Mouse (Mus musculus) heart, embryonic 13.5 days (tissue): ENCODE measurements around the gene Ccdc106. TPM values are rescaled to one million over a fixed set of nuclear protein-coding genes. Genes with fewer than 3 reads are reported as not detected.

Source experiments
- ATAC-seq: fragments of 200-750 bp; cut with Nextera tagmentation; 2 replicates; pipeline ENCODE4 v1.8.0; 2017; ENCODE audit warnings: moderate TSS enrichment; ENCODE audit not compliant: insufficient number of reproducible peaks, low FRiP score, low TSS enrichment; ENCODE audit errors: extremely low read depth
- H3K27ac ChIP-seq: fragments of 300-500 bp; sonication (generic); replicated peaks from 2 replicates; pipeline ENCODE4 v1.5.1; 2015; ENCODE audit warnings: moderate library complexity, mild to moderate bottlenecking, inconsistent platforms
- H3K27me3 ChIP-seq: fragments of 300-500 bp; sonication (generic); replicated peaks from 2 replicates; pipeline ENCODE4 v1.6.1; 2015; ENCODE audit warnings: mild to moderate bottlenecking, inconsistent platforms
- H3K36me3 ChIP-seq: fragments of 300-500 bp; sonication (generic); 2 replicates; pipeline ENCODE4 v1.6.1; 2015; ENCODE audit warnings: mild to moderate bottlenecking, inconsistent platforms
- H3K4me1 ChIP-seq: fragments of 300-500 bp; sonication (generic); 2 replicates; pipeline ENCODE4 v1.6.1; 2015; ENCODE audit warnings: inconsistent platforms
- H3K4me2 ChIP-seq: fragments of 300-500 bp; sonication (generic); 2 replicates; pipeline ENCODE4 v1.6.1; 2015; ENCODE audit warnings: inconsistent platforms, mild to moderate bottlenecking, moderate library complexity
- H3K4me3 ChIP-seq: fragments of 300-500 bp; sonication (generic); 2 replicates; pipeline ENCODE4 v1.5.1; 2015; ENCODE audit warnings: moderate library complexity, mild to moderate bottlenecking, inconsistent platforms
- H3K9ac ChIP-seq: fragments of 300-500 bp; sonication (generic); 2 replicates; pipeline ENCODE4 v1.6.1; 2015; ENCODE audit warnings: inconsistent platforms, mild to moderate bottlenecking, moderate library complexity
- H3K9me3 ChIP-seq: fragments of 300-500 bp; sonication (generic); 2 replicates; pipeline ENCODE4 v1.6.1; 2016; ENCODE audit warnings: inconsistent platforms
- WGBS: fragments of 180-500 bp; shearing (Covaris S2); methylation state at CpG from one replicate; pipeline ENCODE4 v1.1.7; 2015; ENCODE audit warnings: mixed read lengths; 5-methylcytosine and 5-hydroxymethylcytosine counted together
- polyA plus RNA-seq: library from polyadenylated mRNA; unstranded; fragments of >200 nt; fragmentation: Nextera tagmentation; extraction: Ambion mirVana; gene quantifications from 2 replicates; pipeline ENCODE4 v1.2.1, GENCODE M21; 2015

Ccdc106 gene
- polyA plus RNA-seq, result 2.1 and 4.2 TPM in 2 replicates

DNA sequence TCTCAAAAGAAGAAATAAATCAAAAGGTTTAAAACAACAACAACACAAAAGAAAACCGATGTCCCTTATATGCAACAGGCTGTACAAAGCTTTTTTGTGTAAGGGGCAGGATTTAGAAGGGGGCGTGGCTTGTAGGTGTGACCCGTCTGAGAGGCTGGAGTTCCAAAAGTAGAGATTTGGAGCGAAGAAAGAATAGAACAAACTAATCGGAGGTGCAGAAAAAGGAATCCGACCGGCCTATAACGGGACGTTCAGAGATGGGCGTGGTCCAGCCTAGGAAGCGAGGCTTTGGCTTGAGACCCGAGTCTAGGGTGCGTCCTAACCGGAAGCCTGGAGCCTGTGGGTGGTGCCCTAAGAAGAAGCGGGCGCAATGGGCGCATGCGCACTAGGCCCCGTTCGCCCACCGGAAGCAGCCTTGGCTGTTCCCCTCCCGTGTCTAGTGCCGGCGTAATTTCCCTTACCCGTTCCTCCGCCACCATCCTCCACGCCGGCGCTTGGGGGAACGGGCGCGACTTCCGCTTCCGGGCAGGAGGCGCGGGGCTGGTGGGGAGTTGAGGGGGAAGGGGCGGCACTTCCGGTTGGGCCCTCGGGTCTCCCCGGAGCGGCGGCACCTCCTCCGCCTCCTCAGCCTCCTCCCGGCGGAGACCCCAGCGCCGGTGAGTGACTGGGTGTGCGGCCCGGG is at the start of gene Ccdc106, which contains the start of gene Zfp865:
Ccdc106 (plus strand) TSS at position 554 of the 682 bp plus-strand sequence.
Zfp865 (plus strand) TSS at position 377 of the 682 bp plus-strand sequence.
- peak; percentile 85 for ATAC-seq
- H3K9ac ChIP-seq, result peak within 1 kb of the TSS; percentile 96
- H3K4me2 ChIP-seq, result peak within 1 kb of the TSS; percentile 91
- H3K27ac ChIP-seq, result peak within 1 kb of the TSS; percentile 95
- WGBS, result under 1% methylated on average over 44 of the region's 49 CpGs
- H3K4me1 ChIP-seq, result peaks cover 39% of the 10 kb centered on the region
- H3K9me3 ChIP-seq, result no peaks in the 10 kb centered on the region
- H3K4me3 ChIP-seq, result peak within 1 kb of the TSS; percentile 77
- no peaks in the 10 kb centered on the region for H3K27me3 ChIP-seq
- H3K36me3 ChIP-seq, result peaks cover 52% of the 10 kb centered on the region

DNA sequence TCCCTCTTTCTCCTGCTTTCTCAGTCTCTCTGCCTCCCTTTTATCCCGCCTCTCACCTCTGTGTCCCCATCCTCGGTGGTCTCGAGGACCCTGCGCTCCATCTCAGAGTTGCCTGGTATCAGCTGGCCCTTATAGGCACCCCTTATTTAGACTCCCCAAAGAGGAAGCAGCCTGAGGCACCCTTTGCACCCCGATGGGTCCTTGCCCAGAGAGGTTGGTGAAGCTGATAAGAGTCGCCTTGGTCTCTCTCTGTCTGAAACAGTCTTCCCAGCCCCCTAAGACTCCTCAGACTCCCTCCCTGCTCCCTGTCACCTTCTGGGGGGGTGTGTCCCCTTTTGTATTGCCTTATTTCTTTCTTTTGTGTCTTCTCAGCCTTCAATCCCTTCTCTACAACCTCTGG is 49.3 kb upstream of the Ccdc106 start, which contains the start of gene Sbk3:
Sbk3 (minus strand) TSS at position 101 of the 400 bp plus-strand sequence.
- WGBS, result 28% methylated on average over 6 of the region's 6 CpGs
- no peaks in the 10 kb centered on the region for H3K36me3 ChIP-seq
- H3K9me3 ChIP-seq, result no peaks in the 10 kb centered on the region
- peak within 1 kb of the TSS; percentile 28 for H3K9ac ChIP-seq
- no peak within 1 kb of the TSS for H3K4me2 ChIP-seq
- H3K4me1 ChIP-seq, result peaks cover 14% of the 10 kb centered on the region
- no peak within 1 kb of the TSS for H3K4me3 ChIP-seq
- peaks cover 3% of the 10 kb centered on the region; the same call in 1 of the 2 replicates for H3K27me3 ChIP-seq
- ATAC-seq, result no peak
- peak within 1 kb of the TSS; percentile 54 for H3K27ac ChIP-seq

DNA sequence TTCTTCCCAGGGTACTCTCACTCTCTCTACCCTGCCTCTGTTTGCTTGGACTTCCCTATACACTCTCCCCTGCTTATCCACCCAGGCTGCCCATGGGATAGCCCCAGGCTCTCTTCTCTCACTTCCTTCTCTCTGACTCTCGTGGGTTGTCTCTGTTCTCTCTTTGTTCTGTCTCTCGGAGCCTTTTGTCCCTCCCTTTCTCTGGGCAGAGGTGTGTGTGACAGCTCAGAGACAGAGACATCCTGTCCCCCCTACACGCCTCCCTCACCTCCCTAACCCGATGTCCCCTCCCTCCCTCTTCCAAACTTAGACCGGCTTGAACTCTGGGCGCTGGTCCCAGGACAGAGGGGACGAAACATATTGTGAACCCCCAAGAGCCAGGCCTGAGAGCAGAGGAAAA is 48.6 kb upstream of the Ccdc106 start:
- Histone ChIP-seq H3K9me3 (no peaks in the 10 kb centered on the region), H3K4me2 (no peak overlapping the region), H3K4me1 (peaks cover 14% of the 10 kb centered on the region), H3K9ac (peak overlapping the region; percentile 28; the same call in 1 of the 2 replicates), H3K27ac (peak overlapping the region; percentile 54), H3K27me3 (no peaks in the 10 kb centered on the region; the same call in 1 of the 2 replicates), H3K4me3 (no peak overlapping the region), H3K36me3 (no peaks in the 10 kb centered on the region)
- ATAC-seq, result no peak
- WGBS, result 16% methylated on average over 7 of the region's 7 CpGs

DNA sequence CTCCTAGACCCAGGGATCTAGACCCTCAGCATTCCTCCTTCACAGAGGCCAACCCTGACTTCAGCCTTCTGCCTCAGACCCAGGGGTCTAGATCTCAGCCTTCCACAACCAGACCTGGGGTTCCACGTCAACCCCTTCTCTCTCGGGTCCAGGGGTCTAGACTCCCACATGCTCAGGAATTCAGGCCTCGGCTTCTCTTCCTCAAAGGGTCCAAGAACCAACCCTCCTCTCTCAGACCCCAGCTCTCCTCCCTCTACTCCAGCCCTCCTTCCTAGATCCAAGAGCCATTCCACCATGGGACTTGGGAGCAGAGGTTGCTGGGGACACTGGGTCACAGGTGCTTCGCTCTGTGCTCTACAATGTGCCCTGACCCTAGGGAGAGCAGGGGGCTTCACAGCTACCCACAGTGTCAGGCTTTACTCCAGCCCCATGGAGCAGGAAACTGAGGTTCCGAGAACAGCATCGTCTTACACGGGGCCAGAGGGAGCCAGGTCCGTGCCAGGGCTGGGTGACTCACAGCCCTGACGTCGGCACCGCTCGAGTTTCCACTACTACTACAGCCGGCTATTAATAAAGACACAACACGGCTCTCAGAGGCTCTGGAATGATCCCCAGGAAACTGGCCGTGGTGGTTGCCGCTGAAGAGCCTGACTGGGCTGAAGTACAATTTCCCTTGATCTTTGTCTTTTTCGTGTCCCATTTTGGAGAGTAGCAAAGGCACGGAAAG is 47.9 kb upstream of the Ccdc106 start:
- no peaks in the 10 kb centered on the region; the same call in 1 of the 2 replicates for H3K27me3 ChIP-seq
- peak overlapping the region; percentile 47; the same call in 1 of the 2 replicates for H3K9ac ChIP-seq
- H3K27ac ChIP-seq, result peak overlapping the region; percentile 54
- H3K36me3 ChIP-seq, result no peaks in the 10 kb centered on the region
- H3K4me3 ChIP-seq, result no peak overlapping the region
- no peaks in the 10 kb centered on the region for H3K9me3 ChIP-seq
- H3K4me1 ChIP-seq, result peaks cover 14% of the 10 kb centered on the region
- WGBS, result 38% methylated on average over 18 of the region's 18 CpGs
- peak overlapping the region; percentile 34 for H3K4me2 ChIP-seq
- ATAC-seq, result peak; percentile 58; the same call in 1 of the 2 replicates

DNA sequence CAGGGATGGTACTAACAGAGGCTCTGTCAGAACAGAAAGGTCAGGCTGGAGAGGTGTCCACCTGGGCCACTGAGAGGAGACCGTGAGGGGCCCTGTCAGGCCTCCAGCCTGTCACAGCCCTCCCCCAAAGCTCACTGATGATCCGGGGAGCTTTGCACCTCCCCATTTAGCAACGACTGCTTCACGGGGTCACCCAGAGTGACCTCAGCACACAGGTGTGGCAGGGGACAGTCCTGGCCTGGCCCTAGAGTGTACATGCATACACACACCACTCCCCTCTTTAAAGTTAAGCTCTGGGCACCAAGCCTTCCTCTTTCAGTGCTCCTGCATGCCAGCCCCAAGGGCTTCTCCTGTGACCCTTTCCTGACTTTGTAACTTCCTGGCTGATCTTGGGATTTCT is 44.9 kb upstream of the Ccdc106 start:
- Histone ChIP-seq H3K4me1 (peaks cover 24% of the 10 kb centered on the region), H3K9ac (no peak overlapping the region), H3K27me3 (no peaks in the 10 kb centered on the region), H3K9me3 (no peaks in the 10 kb centered on the region), H3K27ac (no peak overlapping the region), H3K4me2 (no peak overlapping the region), H3K4me3 (no peak overlapping the region), H3K36me3 (no peaks in the 10 kb centered on the region)
- WGBS, result 43% methylated on average over 4 of the region's 4 CpGs
- no peak for ATAC-seq

DNA sequence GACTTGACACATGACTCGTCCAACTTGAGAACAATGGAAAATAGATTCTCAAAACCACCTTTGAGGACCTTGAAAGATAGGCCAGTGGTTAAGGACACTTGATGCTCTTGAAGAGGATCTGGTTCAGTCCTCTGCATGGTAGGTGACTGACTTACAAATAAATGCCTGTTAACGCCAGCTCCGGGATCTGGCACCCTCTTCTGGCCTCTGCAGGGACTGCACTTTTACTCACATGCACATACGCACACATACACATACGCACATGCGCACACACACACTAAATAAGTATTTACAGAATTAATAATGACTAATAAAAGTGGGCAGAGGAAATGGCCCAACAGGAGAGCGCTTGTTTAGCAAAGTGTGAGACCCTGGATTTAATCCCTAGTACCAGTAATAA is 43.5 kb upstream of the Ccdc106 start:
- no peaks in the 10 kb centered on the region for H3K36me3 ChIP-seq
- no peak overlapping the region for H3K27ac ChIP-seq
- no peak overlapping the region for H3K4me3 ChIP-seq
- no peak overlapping the region for H3K4me2 ChIP-seq
- H3K9ac ChIP-seq, result no peak overlapping the region
- peaks cover 23% of the 10 kb centered on the region for H3K4me1 ChIP-seq
- no peaks in the 10 kb centered on the region for H3K27me3 ChIP-seq
- ATAC-seq, result no peak
- H3K9me3 ChIP-seq, result no peaks in the 10 kb centered on the region
- 83% methylated on average over 7 of the region's 7 CpGs for WGBS

DNA sequence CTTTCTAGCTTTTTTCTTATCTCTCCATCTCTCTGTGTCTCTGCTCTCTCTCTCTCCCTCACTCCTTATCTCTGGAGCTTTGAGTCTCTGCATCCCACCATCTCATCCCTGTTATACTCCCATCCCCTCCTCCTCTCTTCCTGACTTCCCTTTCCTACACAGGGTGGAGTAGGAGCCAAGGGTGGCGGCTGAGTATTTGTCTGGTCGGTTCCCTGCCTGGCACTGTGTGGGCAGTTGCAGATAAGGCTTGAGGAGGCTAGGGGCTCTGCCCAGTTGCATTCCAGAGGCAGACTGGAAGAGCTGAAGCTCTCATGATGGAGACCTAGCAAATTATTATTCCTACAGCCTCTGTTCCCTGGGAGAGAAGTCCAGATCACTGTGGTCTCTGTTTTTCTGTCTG is 32.1 kb upstream of the Ccdc106 start:
- WGBS, result 26% methylated on average over 2 of the region's 2 CpGs
- H3K4me2 ChIP-seq, result no peak overlapping the region
- no peak overlapping the region for H3K9ac ChIP-seq
- peaks cover 21% of the 10 kb centered on the region for H3K36me3 ChIP-seq
- H3K27me3 ChIP-seq, result peaks cover 31% of the 10 kb centered on the region
- 0 out of 2 replicates have a peak, but pooled peaks cover under 1% of the 10 kb centered on the region for H3K4me1 ChIP-seq
- no peak for ATAC-seq
- H3K9me3 ChIP-seq, result no peaks in the 10 kb centered on the region
- no peak overlapping the region for H3K27ac ChIP-seq
- H3K4me3 ChIP-seq, result no peak overlapping the region

DNA sequence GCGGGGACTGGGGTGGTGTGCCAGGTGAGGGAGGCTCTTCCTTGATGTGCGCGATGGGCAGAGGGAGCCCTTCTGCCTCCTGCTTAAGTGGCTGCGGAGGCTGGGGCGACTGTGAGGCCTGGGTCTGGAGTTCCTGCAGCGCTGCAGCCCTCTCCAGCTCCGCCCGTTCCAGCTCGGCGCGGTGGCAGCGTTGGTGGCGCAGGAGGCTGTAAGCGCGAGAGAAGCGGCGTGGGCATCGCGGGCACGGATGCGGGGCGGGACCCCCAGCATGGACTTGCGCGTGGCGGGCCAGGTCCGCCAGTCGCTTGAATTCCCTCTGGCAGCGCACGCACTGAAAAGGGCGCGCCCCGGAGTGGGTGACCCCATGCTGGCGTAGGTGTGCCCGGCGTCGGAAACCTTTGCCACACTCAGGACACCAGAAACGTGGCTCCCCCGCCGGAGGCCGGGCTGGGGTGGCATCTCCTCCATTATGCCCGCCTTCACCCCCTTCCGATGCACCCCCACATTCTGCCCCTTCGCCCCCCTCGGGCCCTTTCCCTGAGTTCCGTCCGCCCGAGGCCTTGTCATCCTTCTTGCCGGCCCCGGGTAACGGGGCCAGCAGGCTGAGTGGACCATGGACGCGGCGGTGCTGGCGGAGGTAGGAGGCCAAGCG is 26.9 kb upstream of the Ccdc106 start:
- Histone ChIP-seq H3K27me3 (peaks cover 35% of the 10 kb centered on the region), H3K4me1 (peaks cover 31% of the 10 kb centered on the region), H3K9ac (peak overlapping the region; percentile 93), H3K4me3 (peak overlapping the region; percentile 83), H3K27ac (no peak overlapping the region), H3K36me3 (peaks cover 33% of the 10 kb centered on the region), H3K4me2 (peak overlapping the region; percentile 76), H3K9me3 (peaks cover 3% of the 10 kb centered on the region; the same call in 1 of the 2 replicates)
- 37% methylated on average over 51 of the region's 55 CpGs for WGBS
- no peak for ATAC-seq

DNA sequence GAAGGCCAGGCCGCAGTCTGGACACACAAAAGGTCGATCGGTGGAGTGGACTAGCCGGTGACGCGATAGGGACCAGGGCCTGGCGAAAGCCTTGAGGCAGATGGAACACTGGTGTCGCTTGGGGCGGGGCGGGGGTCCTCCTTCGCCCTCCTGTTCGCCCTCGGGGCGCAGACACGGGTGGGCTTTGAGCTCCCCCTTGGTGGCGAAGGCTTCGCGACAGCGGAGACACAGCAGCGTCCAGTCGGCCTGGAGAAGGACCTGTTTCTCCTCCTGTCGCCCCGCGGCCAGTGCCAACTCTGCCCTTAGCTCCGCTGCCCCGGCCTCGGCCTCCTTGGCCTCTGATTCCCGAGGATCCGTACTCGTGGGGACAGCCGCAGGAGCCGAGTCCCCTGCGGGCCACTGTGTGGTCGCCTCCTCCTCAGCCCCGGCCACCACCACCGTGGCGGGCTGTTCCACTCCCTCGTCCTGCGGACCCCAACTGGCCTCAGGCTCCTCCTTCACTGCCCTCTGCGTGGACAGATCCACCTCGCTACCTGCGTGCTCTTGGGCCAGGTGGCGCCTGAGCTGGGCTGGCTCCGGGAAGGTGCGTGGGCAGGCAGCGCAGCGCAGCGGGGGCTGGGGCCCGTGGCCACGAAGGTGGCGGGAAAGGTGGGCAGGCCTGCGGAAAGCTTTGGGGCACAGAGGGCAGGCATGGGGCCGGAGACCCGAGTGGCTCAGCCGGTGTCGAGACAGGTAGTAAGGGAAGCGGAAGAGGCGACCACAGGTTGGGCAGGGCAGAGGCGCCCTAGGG is 26.2 kb upstream of the Ccdc106 start:
- Histone ChIP-seq H3K4me1 (peaks cover 31% of the 10 kb centered on the region), H3K9me3 (peaks cover 3% of the 10 kb centered on the region; the same call in 1 of the 2 replicates), H3K36me3 (peaks cover 33% of the 10 kb centered on the region), H3K27me3 (peaks cover 35% of the 10 kb centered on the region), H3K4me2 (peak overlapping the region; percentile 76), H3K9ac (peak overlapping the region; percentile 93), H3K27ac (no peak overlapping the region), H3K4me3 (peak overlapping the region; percentile 83)
- no peak for ATAC-seq
- WGBS, result 36% methylated on average over 59 of the region's 59 CpGs

DNA sequence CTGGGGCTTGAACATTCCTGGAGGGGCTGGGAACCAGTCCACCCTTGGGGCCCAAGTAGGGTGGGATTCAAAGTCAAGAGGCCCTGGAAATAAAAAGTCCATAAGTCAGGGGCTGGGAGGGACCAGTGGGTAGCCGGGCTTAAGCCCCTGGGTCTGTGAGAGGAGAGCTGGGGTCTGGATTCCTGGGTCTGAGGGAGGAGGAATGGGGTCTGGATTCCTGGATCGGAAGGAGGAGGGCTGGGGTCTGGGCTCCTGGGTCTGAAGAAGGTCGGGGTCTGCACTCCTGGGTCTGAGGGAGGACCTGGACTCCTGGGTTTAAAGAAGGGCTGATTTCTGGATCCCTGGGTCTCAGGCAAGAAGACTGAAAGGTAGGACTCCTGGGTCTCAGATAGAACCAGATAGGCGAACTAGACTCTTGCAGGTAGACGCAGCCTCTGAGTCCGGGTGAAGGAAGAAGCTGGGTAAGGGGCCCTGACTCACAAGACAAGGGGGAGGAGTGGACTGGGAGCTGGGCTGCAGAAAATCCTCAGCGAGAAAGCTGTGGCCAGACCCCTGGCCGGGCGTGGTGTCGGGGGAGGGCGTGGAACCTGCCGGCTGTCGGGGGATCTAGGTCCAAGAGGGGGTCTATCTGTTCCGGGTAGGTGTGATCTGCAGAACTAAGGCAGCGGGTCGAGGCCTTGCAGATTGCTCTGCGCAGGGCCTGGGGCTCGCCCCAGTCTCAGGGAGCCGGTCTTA is 24.9 kb upstream of the Ccdc106 start:
- peaks cover 33% of the 10 kb centered on the region for H3K36me3 ChIP-seq
- peak overlapping the region; percentile 76 for H3K4me2 ChIP-seq
- H3K4me1 ChIP-seq, result peaks cover 31% of the 10 kb centered on the region
- peaks cover 3% of the 10 kb centered on the region; the same call in 1 of the 2 replicates for H3K9me3 ChIP-seq
- peak; percentile 44; the same call in 1 of the 2 replicates for ATAC-seq
- H3K9ac ChIP-seq, result peak overlapping the region; percentile 93
- WGBS, result 5% methylated on average over 19 of the region's 19 CpGs
- H3K27me3 ChIP-seq, result peaks cover 35% of the 10 kb centered on the region
- H3K27ac ChIP-seq, result peak overlapping the region; percentile 69
- H3K4me3 ChIP-seq, result peak overlapping the region; percentile 83
